Mouse (Mus musculus) heart, adult 8-10 months (tissue): ENCODE measurements around the gene Gm10447. TPM values are rescaled to one million over a fixed set of nuclear protein-coding genes. Genes with fewer than 3 reads are reported as not detected.
"Not testable (repeated sequence)": the region's sequence is repeated elsewhere in the genome, so short reads cannot be mapped to it uniquely, and the experiment has no call there.

Source experiments
- DNase-seq: peaks from one replicate; pipeline ENCODE4 v3.0.0; 2022; ENCODE audit warnings: low spot score
- total RNA-seq, 4 experiments: library from RNA; stranded (reverse); gene quantifications; 2 replicates each; pipeline ENCODE4 v1.2.4; 2022

The Gm10447 gene
- total RNA-seq, 4 experiments from 2014 or later = not detected

DNA sequence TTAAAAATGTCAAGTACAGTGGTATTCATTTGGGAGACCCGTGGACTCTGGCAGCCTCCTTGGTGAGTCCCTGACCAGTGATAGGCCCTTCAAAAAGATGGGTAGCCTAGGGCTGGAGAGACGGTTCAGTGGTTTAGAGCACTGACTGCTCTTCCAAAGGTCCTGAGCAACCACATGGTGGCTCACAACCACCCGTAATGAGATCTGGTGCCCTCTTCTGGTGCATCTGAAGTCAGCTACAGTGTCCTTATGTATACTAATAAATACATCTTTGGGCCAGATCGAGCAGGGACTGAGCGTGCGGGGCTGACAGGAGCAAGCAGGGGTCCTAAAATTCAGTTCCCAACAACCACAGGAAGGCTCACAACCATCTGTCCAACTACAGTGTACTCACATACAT is 13.0 kb downstream of the Gm10447 start:
- no peak for DNase-seq

DNA sequence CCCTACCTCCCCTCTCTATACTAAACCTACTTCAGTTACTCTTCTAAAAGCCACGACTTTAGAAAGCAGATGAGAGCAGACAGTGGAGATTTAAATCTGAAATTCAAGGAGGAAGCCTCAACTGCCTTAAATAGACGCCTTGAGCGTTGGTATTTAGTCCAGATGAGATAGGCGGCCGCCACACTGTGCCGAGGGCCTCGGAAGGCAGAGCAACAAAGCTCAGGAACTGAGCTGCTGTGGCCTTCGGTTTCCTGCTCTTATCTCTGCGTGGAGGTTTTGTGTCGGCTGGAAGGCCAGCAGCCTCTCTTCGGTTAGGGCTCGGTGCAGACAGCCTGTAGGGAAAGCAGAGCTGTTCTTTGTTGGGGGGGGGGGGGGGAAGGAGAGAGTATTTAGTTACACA is 15.0 kb downstream of the Gm10447 start:
- no peak for DNase-seq

DNA sequence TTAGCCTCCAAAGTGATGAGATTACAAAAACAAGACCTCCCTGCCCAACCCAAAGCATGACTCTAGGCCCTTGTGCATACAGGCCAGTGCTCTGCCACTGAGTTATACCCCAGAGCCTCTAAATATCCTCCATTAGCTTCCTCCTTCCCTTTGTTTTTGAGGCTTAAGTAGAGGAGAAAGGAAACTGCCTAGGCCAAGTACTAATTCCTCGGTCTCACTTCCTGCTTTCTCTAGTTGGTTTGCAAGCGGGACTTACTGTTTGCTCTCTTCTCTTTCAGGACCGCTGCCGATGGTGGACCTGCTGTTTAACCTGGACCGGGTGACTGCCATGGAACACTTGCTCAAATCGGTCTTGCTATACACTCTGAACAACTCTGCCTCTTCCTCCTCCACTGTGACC is 20.6 kb downstream of the Gm10447 start:
- no peak for DNase-seq

DNA sequence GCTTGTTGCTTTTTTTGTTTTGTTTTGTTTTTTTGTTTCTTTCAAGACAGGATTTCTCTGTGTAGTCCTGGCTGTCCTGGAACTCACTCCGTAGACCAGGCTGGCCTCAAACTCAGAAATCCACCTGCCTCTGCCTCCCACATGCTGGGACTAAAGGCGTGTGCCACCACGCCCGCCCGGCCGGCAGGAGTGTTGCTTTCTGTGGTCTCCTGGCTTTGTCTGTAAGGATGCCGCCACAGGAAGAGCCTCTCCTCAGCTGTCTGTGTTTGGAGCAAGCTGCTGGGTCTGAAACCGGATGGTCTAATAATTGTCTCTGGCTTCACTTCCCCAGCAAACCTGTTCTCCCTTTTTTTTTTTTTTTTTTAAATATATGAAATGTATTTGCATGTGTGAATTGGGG is 21.4 kb downstream of the Gm10447 start:
- no peak for DNase-seq

DNA sequence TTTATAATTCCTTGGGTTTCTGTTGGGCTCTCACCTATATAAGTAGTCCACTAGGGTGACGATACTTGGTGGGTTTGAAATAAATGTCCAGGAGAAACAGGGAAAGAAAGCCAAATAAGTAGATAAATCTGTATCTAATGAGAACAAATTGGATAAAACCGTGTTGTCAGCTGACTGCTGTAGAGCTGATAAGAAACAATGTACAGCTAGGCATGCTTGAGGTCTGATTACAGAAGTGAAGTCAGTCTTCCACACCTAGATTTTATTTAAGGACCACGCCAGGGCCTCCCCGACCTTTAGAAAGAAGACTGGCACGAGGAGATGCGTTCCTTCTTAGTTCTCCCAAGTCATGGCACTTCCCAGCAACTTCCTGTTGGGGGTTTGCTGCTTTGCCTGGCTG is 23.9 kb downstream of the Gm10447 start:
- no peak for DNase-seq

DNA sequence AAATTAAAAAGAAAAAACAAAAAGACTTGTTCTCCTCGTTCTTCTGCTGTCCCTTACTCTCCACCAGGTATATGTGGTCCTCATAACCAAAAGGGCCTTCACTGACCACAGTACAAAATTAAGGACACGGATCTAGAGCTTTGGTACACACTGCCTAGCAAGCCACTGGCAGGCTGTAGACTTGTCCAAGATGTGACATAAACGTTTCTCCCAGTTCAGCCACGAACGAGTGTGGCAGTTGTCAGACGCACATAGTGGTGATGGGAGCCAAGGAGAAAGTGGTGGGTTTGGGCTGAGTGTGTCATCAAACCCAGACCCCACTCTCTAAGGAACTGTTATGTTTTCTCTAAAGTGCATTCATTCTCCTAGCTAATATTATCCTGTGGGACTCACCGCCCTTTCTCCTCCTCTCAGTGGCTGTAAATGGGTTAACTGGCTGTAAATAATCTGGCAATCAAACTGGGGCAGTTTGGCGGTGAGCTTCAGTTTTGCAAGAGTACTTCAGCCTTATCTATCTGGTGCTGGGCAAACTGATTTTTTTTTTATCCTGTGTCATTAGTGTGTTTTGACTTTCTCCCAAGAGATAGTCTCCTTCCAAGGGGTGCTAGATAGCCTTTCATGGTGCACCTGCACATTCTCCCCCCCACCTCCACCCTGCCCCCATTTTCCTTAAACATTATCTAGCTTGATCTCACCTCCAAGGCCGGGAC is 25.4 kb downstream of the Gm10447 start:
- DNase-seq = no peak

DNA sequence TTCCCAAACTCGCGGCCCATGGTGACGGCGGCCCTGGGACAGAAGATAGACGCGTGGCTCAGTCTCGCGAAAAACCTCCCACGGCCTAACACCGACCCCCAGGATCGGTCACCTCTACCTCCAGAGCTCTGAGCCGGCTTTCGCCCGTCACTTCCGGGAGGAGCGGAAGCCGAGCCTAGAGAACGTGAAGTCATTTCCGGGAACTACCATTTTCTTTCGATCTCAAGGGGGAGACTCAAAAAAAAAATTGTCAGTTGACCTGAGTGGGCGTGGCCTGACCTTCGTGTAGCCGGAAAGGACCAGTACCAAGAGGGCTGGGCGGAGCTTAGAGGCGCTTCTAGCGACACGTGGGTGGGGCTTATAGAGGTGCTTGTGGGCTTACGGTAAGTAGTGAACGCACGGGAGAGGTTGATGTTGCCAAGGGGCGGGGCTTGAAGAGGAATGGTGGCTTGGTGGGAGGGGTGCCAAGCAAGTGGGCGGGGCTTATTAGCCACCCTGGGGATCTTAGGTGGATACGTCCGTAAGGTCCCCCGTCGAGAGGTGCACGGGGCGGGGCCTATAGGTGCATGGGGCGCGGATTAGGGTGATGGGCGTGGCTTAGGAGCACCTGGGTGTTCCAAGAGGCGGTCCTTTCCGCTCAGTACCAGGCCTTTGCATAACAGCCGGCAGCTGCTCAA is 26.1 kb downstream of the Gm10447 start, which contains the start of the genes Uqcrq and Gdf9:
Gene Uqcrq, minus strand, starts transcription at position 162 of the 677 bp plus-strand sequence.
Gene Gdf9, plus strand, starts transcription at position 354 of the 677 bp plus-strand sequence.
- peak; percentile 98 for DNase-seq

DNA sequence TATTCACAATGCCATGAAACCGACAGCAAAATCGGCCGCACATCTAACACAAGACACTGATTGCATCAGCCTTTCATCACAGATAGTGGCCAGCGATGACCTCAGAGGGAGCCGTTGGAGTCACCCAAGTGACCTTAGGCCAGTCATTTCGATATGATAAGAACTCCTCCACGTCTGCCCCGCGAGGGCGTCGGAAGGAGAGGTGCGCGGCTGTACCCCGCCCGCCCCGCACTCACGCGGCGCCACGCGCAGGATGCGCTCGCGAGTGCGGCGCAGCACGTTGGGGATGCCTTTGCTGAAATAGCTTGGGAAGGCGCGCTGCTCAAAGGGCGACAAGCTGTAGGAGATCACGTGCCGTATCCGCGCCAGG is 26.6 kb downstream of the Gm10447 start:
- no peak for DNase-seq

DNA sequence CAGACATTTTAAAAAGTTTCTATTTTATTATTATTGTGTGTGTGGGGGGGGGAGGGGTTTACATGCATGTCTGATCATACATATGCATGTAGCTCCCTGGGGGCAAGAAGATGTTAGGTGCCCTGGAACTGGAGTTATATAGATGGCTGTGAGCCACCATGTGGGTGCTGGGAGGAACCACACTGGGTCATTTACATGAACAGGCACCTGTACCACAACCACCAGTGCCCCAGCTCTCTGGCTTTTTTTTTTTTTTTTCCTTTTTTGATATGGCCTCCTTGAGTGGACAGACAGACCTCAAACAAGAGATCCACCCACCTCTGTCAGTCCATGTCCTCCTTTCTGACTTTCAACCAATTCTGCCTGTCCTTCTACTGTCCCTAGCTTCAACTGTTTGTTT is 27.7 kb downstream of the Gm10447 start:
- no peak for DNase-seq

DNA sequence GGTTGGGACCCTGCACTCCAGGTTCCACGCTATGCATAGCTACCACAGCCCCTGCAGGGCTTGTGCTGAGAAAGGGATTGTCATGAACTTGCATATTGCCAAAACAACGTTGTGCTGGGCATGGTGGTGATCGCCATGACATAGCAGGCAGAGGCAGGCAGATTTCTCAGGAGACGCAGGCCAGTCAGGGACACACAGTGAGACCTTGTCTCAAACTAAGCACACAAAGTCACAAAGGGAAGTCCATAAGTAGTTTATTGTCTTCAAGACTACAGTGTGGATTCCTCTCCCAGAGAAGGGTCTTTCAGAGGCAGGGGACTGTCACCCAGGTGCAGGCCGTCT is 28.2 kb downstream of the Gm10447 start:
- no peak for DNase-seq

DNA sequence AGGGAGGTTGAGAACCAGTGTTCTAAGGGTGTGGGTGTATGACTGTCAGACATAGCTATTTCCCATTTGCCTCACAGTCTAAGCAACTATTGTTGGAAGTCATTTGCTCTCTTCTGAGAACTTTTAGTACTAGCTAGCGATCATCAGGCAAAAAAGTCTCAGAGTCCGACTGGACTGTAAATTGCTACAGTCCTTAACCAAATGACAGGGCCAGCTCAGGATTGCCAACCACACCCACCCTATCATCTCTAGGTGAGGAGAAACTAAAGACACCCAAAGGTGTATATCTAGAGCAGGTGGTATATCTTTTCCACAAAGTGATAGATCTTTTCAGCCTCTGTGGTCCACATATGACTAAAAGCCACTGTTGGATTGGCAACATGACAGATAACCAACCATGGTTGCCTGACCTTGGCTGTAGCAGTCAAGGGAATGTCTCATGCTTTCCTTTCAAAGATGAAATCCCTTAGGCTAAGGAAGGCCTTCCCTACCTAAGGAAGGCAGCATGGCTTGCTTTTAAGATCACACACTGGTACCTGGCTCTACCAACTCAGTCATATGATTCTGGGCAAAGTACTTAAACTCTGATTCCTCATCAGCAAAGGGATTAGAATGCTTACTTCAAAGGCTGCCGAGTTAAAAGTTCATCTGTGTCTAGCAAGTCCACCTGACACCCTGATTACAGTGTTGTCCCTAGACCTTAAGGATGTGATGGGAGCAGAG is 28.8 kb downstream of the Gm10447 start:
- no peak for DNase-seq

DNA sequence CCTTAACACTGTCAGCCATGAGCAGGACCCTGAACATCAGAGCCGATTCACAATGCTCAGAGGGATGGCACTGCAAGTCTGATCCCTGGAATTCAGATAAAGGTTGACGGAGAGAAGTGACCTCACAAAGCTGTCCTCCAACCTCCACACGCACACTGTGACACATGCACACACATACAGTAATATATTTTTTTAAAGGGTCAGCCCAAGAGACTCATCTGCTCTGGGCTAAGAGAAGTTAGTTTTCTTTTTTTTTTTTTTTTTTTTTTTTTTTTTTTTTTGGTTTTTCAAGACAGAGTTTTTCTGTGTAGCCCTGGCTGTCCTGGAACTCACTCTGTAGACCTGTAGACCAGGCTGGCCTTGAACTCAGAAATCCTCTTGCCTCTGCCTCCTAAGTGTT is 30.0 kb downstream of the Gm10447 start:
- DNase-seq = not testable (repeated sequence)

DNA sequence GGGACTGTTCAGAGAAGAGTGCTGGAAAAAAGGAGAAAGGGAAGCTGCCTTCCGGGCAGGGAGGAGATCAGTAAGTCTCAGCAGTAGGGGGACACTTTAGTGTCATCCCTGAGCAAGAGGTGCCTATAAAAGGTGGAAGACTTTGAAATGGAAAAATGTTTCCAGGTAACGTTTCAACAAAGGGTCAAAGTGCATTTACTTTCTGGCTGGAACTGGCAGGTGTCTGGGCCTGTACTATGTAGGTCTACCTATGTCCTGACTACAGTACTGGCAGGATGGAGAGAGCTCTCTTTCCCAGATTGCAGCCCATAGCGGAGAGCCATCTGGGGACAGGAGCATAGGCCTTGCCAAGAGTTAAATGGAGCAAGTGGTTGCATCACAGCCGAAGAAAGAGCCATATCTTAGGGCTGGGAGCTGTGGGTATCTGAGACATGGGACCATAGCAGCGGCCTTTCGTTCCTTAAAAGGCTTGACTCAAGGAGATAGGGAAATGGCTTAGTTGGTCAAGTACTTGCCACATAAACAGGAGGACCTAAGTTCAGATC is 31.1 kb downstream of the Gm10447 start:
- DNase-seq = no peak

DNA sequence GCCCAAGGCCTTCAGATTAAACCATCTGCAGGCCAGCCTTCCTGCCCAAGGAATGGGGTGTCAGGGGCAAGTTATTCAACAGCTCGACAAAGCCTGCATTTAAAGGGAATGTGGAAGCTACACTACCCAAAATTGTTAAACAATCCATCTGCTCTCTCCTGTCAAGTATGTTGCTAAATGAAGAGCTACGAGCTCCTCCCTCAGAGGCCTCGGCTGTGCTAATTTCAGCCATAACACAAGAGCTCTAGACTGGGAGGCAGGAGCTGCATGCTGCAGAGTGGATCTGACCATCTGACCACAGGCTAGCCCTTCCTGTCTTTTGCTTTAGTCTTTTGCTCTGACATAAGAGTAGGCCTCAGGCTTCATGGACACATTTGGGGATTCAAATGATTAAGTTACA is 31.7 kb downstream of the Gm10447 start:
- DNase-seq = no peak

DNA sequence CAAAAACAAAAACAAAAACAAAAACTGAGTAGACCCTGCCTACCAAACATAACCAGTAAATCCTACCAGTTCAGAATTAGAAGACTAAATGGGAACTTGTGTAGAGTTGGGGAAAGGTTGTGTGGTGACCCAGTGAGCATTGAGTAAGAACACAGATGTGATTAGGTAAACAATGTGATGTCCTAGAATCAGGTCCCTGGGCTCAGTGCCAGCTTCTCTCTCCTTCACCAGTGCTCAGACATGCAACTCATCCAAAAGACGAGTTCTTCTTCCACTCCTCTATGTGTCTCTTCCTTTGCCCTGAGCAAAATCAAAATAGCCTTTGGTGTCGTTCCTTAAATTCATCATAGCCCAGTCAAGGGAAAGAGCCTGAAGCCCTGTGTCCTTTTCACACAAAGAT is 32.1 kb downstream of the Gm10447 start:
- DNase-seq = no peak

DNA sequence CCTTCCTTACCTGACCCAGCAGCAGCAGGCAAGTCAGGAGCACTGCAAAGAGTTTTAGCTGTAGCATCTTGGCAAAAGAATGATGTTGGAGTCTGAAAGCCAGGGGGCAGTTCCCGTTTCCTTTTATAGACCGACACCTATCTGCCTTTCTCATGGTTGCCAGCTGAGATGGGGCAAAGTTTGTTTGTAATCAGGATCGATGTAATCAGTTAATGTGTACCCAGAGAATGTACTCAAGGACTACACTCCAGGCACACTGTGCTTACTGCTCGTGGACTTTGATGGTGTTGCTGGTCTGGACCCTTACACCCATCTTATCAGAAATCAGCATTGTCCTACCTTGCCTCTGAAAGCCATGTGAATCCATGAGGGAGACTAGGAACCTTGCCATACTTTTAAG is 33.9 kb downstream of the Gm10447 start, which contains the start of gene Leap2:
Gene Leap2, minus strand, starts transcription at position 135 of the 400 bp plus-strand sequence.
- DNase-seq = no peak

DNA sequence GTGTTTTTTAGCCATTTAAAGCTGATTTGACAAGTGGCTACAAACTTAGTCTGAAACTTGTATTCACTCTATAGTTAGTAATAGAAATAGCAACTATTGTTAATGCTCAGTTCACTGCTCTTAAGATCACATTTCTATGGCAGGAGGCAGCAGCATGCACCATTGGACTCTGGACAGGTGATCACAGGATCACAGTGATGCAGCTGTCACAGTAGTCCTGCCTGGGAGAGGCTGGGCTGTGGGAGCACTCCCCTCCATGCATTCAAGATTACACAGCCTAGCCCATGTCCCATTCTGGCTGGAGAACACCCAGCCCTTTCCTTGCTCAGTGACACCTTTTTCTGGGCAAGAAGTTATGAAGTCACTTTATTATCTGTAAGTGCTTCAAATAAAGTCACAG is 38.9 kb downstream of the Gm10447 start:
- no peak for DNase-seq

DNA sequence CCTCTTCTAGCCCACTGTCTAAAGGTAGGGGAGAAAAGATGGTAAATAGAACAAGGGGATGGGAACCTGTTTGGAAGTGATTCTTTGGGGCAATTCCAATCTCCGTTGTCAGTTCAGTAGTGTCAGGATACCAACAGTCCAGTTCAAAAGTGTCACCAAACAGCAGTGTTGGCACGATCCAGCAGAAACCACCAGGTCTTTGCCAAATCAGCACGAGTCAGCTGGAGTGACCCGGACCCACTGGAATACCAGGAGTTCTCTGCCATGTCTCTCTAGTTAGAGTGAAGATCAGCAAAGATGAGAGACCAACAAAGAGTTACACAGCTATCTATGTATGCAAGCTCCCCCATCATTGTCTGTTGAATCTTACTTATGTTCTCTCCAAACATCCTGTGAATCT is 43.0 kb downstream of the Gm10447 start:
- no peak for DNase-seq

DNA sequence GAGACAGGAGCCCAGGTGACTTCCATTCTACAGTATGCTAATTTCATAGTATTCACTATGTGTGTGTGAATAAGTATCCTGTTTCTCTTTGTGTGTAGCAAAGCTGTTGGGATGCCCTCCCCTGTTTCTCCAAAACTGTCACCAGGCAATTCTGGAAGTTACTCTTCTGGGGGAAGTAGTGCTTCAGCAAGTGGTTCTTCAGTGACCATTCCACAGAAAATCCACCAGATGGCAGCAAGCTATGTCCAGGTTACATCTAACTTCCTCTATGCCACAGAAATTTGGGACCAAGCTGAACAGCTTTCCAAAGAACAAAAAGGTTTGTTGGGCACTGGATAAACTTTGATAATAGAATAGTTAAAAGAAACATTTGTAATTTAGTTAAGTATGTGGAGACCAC is 45.2 kb downstream of the Gm10447 start:
- DNase-seq = no peak
